Mouse (Mus musculus): Measurements from ENCODE around the gene Fam83g.

- TF ChIP-seq CTCF (IDR thresholded peaks at IDR 0.05; ENCODE audit: low read depth, low read length): no peak
- 0 out of 2 replicates have a peak, but pooled peaks have one; percentile 3 for TF ChIP-seq POLR2A (IDR thresholded peaks at IDR 0.05; ENCODE audit: extremely low read depth, insufficient read depth, low read length)
These were observed at the start of gene Fam83g for GRCm38 (mm10) chr11:61683907-61684731.
